8 mouse cellular contexts compared by ENCODE assay signal in the genomic region with DNA sequence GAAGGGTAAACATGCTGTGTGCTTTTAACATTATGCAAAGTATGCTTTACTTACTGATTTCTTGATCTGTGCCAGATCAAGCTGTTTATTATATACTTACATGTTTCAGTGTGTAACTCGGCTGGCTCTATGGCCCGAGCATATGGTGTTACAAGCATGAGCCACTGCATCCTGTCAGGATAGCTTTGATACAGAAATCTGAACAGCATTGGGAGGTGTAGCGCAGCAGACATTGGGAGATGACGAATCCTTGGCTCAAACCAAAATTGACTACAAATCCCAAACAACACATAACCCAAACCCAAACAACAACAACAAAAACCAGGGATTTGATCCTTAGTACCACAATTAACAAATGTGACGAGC. TPM values are rescaled to one million over a fixed set of nuclear protein-coding genes. Genes with fewer than 3 reads are reported as not detected.
DNase-seq lines count a peak whose midpoint lies in the region; ATAC-seq and TF ChIP-seq lines count a peak whose summit lies in the region.

No protein-coding gene starts in this region.

- peaks cover 8% of the 10 kb centered on the region for H3K36me3 ChIP-seq in neural tube, embryonic 11.5 days (ENCODE audit: control insufficient read depth, insufficient read depth, low read length)
- H3K36me3 ChIP-seq in liver, embryonic 11.5 days (ENCODE audit: control insufficient read depth, insufficient read depth, low read length): peaks cover 16% of the 10 kb centered on the region
- peaks cover 13% of the 10 kb centered on the region; the same call in 1 of the 2 replicates for H3K36me3 ChIP-seq in stomach, embryonic 16.5 days (ENCODE audit: control insufficient read depth, insufficient read depth, low read length)

- WGBS in cerebellum, adult 2 months: 2% methylated on average over 5 of the region's 5 CpGs
- WGBS in neural tube, embryonic 11.5 days: 11% methylated on average over 5 of the region's 5 CpGs
- WGBS in liver, embryonic 11.5 days: 5% methylated on average over 5 of the region's 5 CpGs
- WGBS in stomach, embryonic 16.5 days: 4% methylated on average over 5 of the region's 5 CpGs

- TF ChIP-seq POLR2A in cerebellum, adult 2 months (IDR thresholded peaks at IDR 0.05; ENCODE audit: borderline replicate concordance, insufficient read depth, low read length): no peak

- peak overlapping the region; percentile 16 for H3K27ac ChIP-seq in cerebellum, adult 2 months (ENCODE audit: insufficient read depth, low read length)
- 0 out of 2 replicates have a peak overlapping the region, but pooled peaks have one; percentile 11 for H3K27ac ChIP-seq in neural tube, embryonic 11.5 days (ENCODE audit: low read depth, low read length)
- H3K27ac ChIP-seq in liver, embryonic 11.5 days (ENCODE audit: low read depth, low read length): peak overlapping the region; percentile 90
- H3K27ac ChIP-seq in stomach, embryonic 16.5 days (ENCODE audit: low read length): peak overlapping the region; percentile 93

- TF ChIP-seq CTCF in cerebellum, adult 2 months (IDR thresholded peaks at IDR 0.05; ENCODE audit: borderline replicate concordance, insufficient read depth, low read depth, low read length): no peak

- peak overlapping the region; percentile 85 for H3K4me2 ChIP-seq in neural tube, embryonic 11.5 days (ENCODE audit: low read depth)
- H3K4me2 ChIP-seq in liver, embryonic 11.5 days: peak overlapping the region; percentile 75
- H3K4me2 ChIP-seq in stomach, embryonic 16.5 days (ENCODE audit: low read depth, low read length): peak overlapping the region; percentile 79

- no peak for DNase-seq in cerebellum, adult 2 months
- no peak for DNase-seq in cerebellum, postnatal 25 days
- DNase-seq in neural tube, embryonic 11.5 days (ENCODE audit: low spot score): no peak
- DNase-seq in neural tube, embryonic 10.5 days (ENCODE audit: extremely low spot score, low spot score): no peak
- no peak for DNase-seq in liver, embryonic 11.5 days (ENCODE audit: low spot score)
- no peak for DNase-seq in spleen, adult 12 weeks (ENCODE audit: low spot score)
- no peak for DNase-seq in cerebellum, postnatal 10 days

- H3K9me3 ChIP-seq in neural tube, embryonic 11.5 days (ENCODE audit: control insufficient read depth, low read length): no peaks in the 10 kb centered on the region
- no peaks in the 10 kb centered on the region for H3K9me3 ChIP-seq in liver, embryonic 11.5 days (ENCODE audit: control insufficient read depth, low read length)
- H3K9me3 ChIP-seq in stomach, embryonic 16.5 days (replicated peaks; ENCODE audit: control insufficient read depth, low read length): no peaks in the 10 kb centered on the region

- H3K9ac ChIP-seq in neural tube, embryonic 11.5 days (ENCODE audit: low read length): peak overlapping the region; percentile 84
- peak overlapping the region; percentile 96 for H3K9ac ChIP-seq in liver, embryonic 11.5 days (ENCODE audit: low read depth, low read length)
- H3K9ac ChIP-seq in stomach, embryonic 16.5 days (ENCODE audit: low read length): peak overlapping the region; percentile 88

- no peaks in the 10 kb centered on the region for H3K27me3 ChIP-seq in cerebellum, adult 2 months (ENCODE audit: control insufficient read depth, insufficient read depth, low read length)
- no peaks in the 10 kb centered on the region for H3K27me3 ChIP-seq in neural tube, embryonic 11.5 days (ENCODE audit: control insufficient read depth, insufficient read depth, low read length)
- H3K27me3 ChIP-seq in liver, embryonic 11.5 days (replicated peaks; ENCODE audit: control insufficient read depth, insufficient read depth, low read length): no peaks in the 10 kb centered on the region
- no peaks in the 10 kb centered on the region for H3K27me3 ChIP-seq in stomach, embryonic 16.5 days (ENCODE audit: control insufficient read depth, insufficient read depth, low read length)

- no peak for ATAC-seq in neural tube, embryonic 11.5 days (ENCODE audit: insufficient read depth, low FRiP score, low TSS enrichment)
- no peak for ATAC-seq in liver, embryonic 11.5 days (replicated peaks; ENCODE audit: low FRiP score)
- ATAC-seq in stomach, embryonic 16.5 days (ENCODE audit: insufficient read depth, low FRiP score): no peak

- peak overlapping the region; percentile 73 for H3K4me3 ChIP-seq in cerebellum, adult 2 months (replicated peaks; ENCODE audit: insufficient read depth, low read depth, low read length)
- H3K4me3 ChIP-seq in neural tube, embryonic 11.5 days (ENCODE audit: low read depth, low read length): peak overlapping the region; percentile 84
- H3K4me3 ChIP-seq in liver, embryonic 11.5 days (ENCODE audit: low read depth, low read length): peak overlapping the region; percentile 96
- peak overlapping the region; percentile 92 for H3K4me3 ChIP-seq in stomach, embryonic 16.5 days (replicated peaks; ENCODE audit: low read length)

- 0 out of 2 replicates have a peak, but pooled peaks cover 3% of the 10 kb centered on the region for H3K4me1 ChIP-seq in cerebellum, adult 2 months (ENCODE audit: control insufficient read depth, insufficient read depth, low read length)
- peaks cover 13% of the 10 kb centered on the region for H3K4me1 ChIP-seq in neural tube, embryonic 11.5 days (ENCODE audit: control insufficient read depth, insufficient read depth, low read length)
- H3K4me1 ChIP-seq in liver, embryonic 11.5 days (replicated peaks; ENCODE audit: control insufficient read depth, insufficient read depth, low read length): peaks cover 10% of the 10 kb centered on the region
- peaks cover 16% of the 10 kb centered on the region for H3K4me1 ChIP-seq in stomach, embryonic 16.5 days (ENCODE audit: control insufficient read depth, insufficient read depth, low read length)

RNA-seq across cellular contexts. Expression of a gene that starts 0.4 kb away (rescaled TPM):
- polyA plus RNA-seq in cerebellum, adult 2 months (2012; rRNA removed): 22.0 and 22.1 TPM in 2 replicates
- polyA plus RNA-seq in neural tube, embryonic 11.5 days (2014; fragmentation: Nextera tagmentation; extraction: Ambion mirVana): 45.7 and 47.8 TPM in 2 replicates
- 76.6 and 82.5 TPM in 2 replicates for polyA plus RNA-seq in liver, embryonic 11.5 days (2014; fragmentation: Nextera tagmentation; extraction: Ambion mirVana)
- polyA plus RNA-seq in stomach, embryonic 16.5 days (2015; fragmentation: Nextera tagmentation; extraction: Ambion mirVana): 76.2 and 83.8 TPM in 2 replicates

RNA-seq across cellular contexts. Expression of a gene that starts 8.5 kb away (rescaled TPM):
- polyA plus RNA-seq in cerebellum, adult 2 months (2012; rRNA removed): 0.19 and 0.23 TPM in 2 replicates
- 0.38 and 0.95 TPM in 2 replicates for polyA plus RNA-seq in neural tube, embryonic 11.5 days (2014; fragmentation: Nextera tagmentation; extraction: Ambion mirVana)
- 0.94 and 1.0 TPM in 2 replicates for polyA plus RNA-seq in liver, embryonic 11.5 days (2014; fragmentation: Nextera tagmentation; extraction: Ambion mirVana)
- polyA plus RNA-seq in stomach, embryonic 16.5 days (2015; fragmentation: Nextera tagmentation; extraction: Ambion mirVana): 0.17 TPM in 1 of 2 replicates, not detected in the other

RNA-seq across cellular contexts. Expression of a gene that starts 10.5 kb away (rescaled TPM):
- polyA plus RNA-seq in cerebellum, adult 2 months (2012; rRNA removed): 60.2 and 61.6 TPM in 2 replicates
- polyA plus RNA-seq in neural tube, embryonic 11.5 days (2014; fragmentation: Nextera tagmentation; extraction: Ambion mirVana): 147 and 150 TPM in 2 replicates
- 195 and 201 TPM in 2 replicates for polyA plus RNA-seq in liver, embryonic 11.5 days (2014; fragmentation: Nextera tagmentation; extraction: Ambion mirVana)
- polyA plus RNA-seq in stomach, embryonic 16.5 days (2015; fragmentation: Nextera tagmentation; extraction: Ambion mirVana): 151 and 155 TPM in 2 replicates

RNA-seq across cellular contexts. Expression of a gene that starts 20.0 kb away (rescaled TPM):
- 68.6 and 76.6 TPM in 2 replicates for polyA plus RNA-seq in cerebellum, adult 2 months (2012; rRNA removed)
- polyA plus RNA-seq in neural tube, embryonic 11.5 days (2014; fragmentation: Nextera tagmentation; extraction: Ambion mirVana): 53.1 and 54.9 TPM in 2 replicates
- 55.8 and 60.8 TPM in 2 replicates for polyA plus RNA-seq in liver, embryonic 11.5 days (2014; fragmentation: Nextera tagmentation; extraction: Ambion mirVana)
- 70.7 and 74.0 TPM in 2 replicates for polyA plus RNA-seq in stomach, embryonic 16.5 days (2015; fragmentation: Nextera tagmentation; extraction: Ambion mirVana)

RNA-seq across cellular contexts. Expression of a gene that starts 43.1 kb away (rescaled TPM):
- polyA plus RNA-seq in cerebellum, adult 2 months (2012; rRNA removed): 12.0 and 18.1 TPM in 2 replicates
- polyA plus RNA-seq in neural tube, embryonic 11.5 days (2014; fragmentation: Nextera tagmentation; extraction: Ambion mirVana): 0.37 TPM in 1 of 2 replicates, not detected in the other
- 6.2 and 6.7 TPM in 2 replicates for polyA plus RNA-seq in liver, embryonic 11.5 days (2014; fragmentation: Nextera tagmentation; extraction: Ambion mirVana)
- polyA plus RNA-seq in stomach, embryonic 16.5 days (2015; fragmentation: Nextera tagmentation; extraction: Ambion mirVana): 17.1 and 21.8 TPM in 2 replicates

Comparison
In these comparisons a context has a peak if more than half of its experiments do, and no peak if none do; other contexts are left out.
1. H3K27ac ChIP-seq: peak in every context shown above with its lines; median percentile 93 in stomach, embryonic 16.5 days; 90 in liver, embryonic 11.5 days; 16 in cerebellum, adult 2 months; 11 in neural tube, embryonic 11.5 days.